Mouse (Mus musculus): ENCODE measurements around the gene Pgam2.

DNA sequence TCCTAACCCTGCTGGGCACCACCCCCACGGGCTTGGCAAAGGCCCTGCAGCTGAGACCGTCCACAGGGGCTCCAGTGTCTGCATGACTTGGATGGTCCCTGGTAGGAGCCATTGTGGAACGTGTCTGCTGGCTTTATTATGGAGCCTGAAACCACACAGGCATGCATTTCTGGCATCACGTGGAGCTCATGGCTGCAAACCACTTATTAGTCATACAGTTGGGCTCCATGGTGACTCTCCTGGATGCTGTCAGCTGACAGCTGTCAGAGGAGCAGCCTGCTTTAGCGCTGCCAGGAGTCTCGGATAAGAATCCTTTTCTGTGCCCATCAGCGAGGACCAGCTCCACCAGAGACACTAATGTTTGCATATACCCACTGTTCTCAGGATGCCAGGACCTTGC, 7.8 kb downstream of the Pgam2 start:
- TF ChIP-seq CTCF (conservative IDR thresholded peaks at IDR 0.05; ENCODE audit: low read length) (no peak), NANOG (IDR thresholded peaks at IDR 0.05; ENCODE audit: borderline replicate concordance, low read length) (no peak)
